Mouse (Mus musculus) neural tube, embryonic 15.5 days (tissue): Measurements from ENCODE around the gene Psmb5. TPM values are rescaled to one million over a fixed set of nuclear protein-coding genes. Genes with fewer than 3 reads are reported as not detected.

Experiments
- ATAC-seq: fragments of 200-750 bp; cut with Nextera tagmentation; 2 replicates; pipeline ENCODE4 v1.8.0; 2017; ENCODE audit warnings: mild to moderate bottlenecking, moderate TSS enrichment, moderate library complexity; ENCODE audit not compliant: low FRiP score
- H3K27ac ChIP-seq: fragments of 300-500 bp; sonication (generic); replicated peaks from 2 replicates; pipeline ENCODE4 v1.5.1; 2015; ENCODE audit warnings: mild to moderate bottlenecking, inconsistent platforms
- H3K27me3 ChIP-seq: fragments of 300-500 bp; sonication (generic); replicated peaks from 2 replicates; pipeline ENCODE4 v1.6.1; 2015; ENCODE audit warnings: inconsistent platforms
- H3K36me3 ChIP-seq: fragments of 300-500 bp; sonication (generic); 2 replicates; pipeline ENCODE4 v1.6.1; 2015; ENCODE audit warnings: inconsistent platforms
- H3K4me1 ChIP-seq: fragments of 300-500 bp; sonication (generic); 2 replicates; pipeline ENCODE4 v1.6.1; 2015; ENCODE audit warnings: inconsistent platforms
- H3K4me2 ChIP-seq: fragments of 300-500 bp; sonication (generic); 2 replicates; pipeline ENCODE4 v1.6.1; 2015; ENCODE audit warnings: inconsistent platforms, mild to moderate bottlenecking, moderate library complexity
- H3K4me3 ChIP-seq: fragments of 300-500 bp; sonication (generic); replicated peaks from 2 replicates; pipeline ENCODE4 v1.5.1; 2015; ENCODE audit warnings: mild to moderate bottlenecking, inconsistent platforms
- H3K9ac ChIP-seq: fragments of 300-500 bp; sonication (generic); replicated peaks from 2 replicates; pipeline ENCODE4 v1.6.1; 2015; ENCODE audit warnings: mild to moderate bottlenecking, inconsistent platforms
- H3K9me3 ChIP-seq: fragments of 300-500 bp; sonication (generic); replicated peaks from 2 replicates; pipeline ENCODE4 v1.6.1; 2016; ENCODE audit warnings: inconsistent platforms
- WGBS: fragments of 180-500 bp; shearing (Covaris S2); methylation state at CpG from one replicate; pipeline ENCODE4 v1.1.7; 2015; ENCODE audit warnings: mixed read lengths; 5-methylcytosine and 5-hydroxymethylcytosine counted together
- polyA plus RNA-seq: library from polyadenylated mRNA; unstranded; fragments of >200 nt; fragmentation: Nextera tagmentation; extraction: Ambion mirVana; gene quantifications from 2 replicates; pipeline ENCODE4 v1.2.1, GENCODE M21; 2015

The Psmb5 gene
- polyA plus RNA-seq, 1 experiment from 2014 or later = 448 TPM

GRCm38 (mm10) chr14:54582536-54582935 is 35.3 kb downstream of the Psmb5 start:
- ATAC-seq = no peak
- Histone ChIP-seq H3K4me2 (no peak overlapping the region), H3K4me3 (no peak overlapping the region), H3K9me3 (no peaks in the 10 kb centered on the region), H3K4me1 (peaks cover 11% of the 10 kb centered on the region), H3K9ac (no peak overlapping the region), H3K27me3 (peaks cover 5% of the 10 kb centered on the region), H3K27ac (no peak overlapping the region), H3K36me3 (peaks cover 23% of the 10 kb centered on the region)
- WGBS = 94% methylated on average over 9 of the region's 9 CpGs

DNA sequence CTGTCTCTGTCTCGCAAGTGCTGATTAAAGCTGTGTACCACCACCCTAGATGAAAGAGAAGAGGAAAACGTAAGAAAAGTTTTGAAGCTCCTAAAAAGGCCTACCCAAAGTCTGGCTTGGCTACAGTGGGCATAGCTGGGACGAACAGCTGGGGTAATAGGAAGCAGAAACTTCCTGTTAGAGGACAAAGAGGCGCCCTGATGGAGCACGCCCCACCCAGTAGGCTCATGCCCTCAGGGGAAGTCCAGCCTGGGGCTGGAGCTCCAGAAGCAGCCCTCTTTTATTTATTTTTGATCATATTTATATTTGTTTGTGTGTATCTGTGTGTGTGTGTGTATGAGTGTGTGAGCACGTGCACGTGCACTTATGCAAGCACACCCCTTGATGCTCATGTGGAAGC is 38.2 kb downstream of the Psmb5 start:
- Histone ChIP-seq H3K36me3 (peaks cover 12% of the 10 kb centered on the region), H3K4me1 (peaks cover 37% of the 10 kb centered on the region), H3K4me3 (no peak overlapping the region), H3K9me3 (no peaks in the 10 kb centered on the region), H3K27me3 (peaks cover 27% of the 10 kb centered on the region), H3K4me2 (no peak overlapping the region), H3K9ac (no peak overlapping the region), H3K27ac (no peak overlapping the region)
- WGBS = 89% methylated on average over 7 of the region's 7 CpGs
- ATAC-seq = no peak

GRCm38 (mm10) chr14:54578063-54578462 is 39.8 kb downstream of the Psmb5 start:
- H3K36me3 ChIP-seq = peaks cover 5% of the 10 kb centered on the region; the same call in 1 of the 2 replicates
- H3K4me1 ChIP-seq = peaks cover 53% of the 10 kb centered on the region
- H3K9ac ChIP-seq = peak overlapping the region; percentile 60
- H3K4me3 ChIP-seq = peak overlapping the region; percentile 56
- H3K9me3 ChIP-seq = no peaks in the 10 kb centered on the region
- WGBS = 2% methylated on average over 10 of the region's 10 CpGs
- H3K4me2 ChIP-seq = peak overlapping the region; percentile 85
- ATAC-seq = 0 out of 2 replicates have a peak, but pooled peaks have one; percentile 10
- H3K27me3 ChIP-seq = peaks cover 40% of the 10 kb centered on the region
- peak overlapping the region; percentile 75 for H3K27ac ChIP-seq

DNA sequence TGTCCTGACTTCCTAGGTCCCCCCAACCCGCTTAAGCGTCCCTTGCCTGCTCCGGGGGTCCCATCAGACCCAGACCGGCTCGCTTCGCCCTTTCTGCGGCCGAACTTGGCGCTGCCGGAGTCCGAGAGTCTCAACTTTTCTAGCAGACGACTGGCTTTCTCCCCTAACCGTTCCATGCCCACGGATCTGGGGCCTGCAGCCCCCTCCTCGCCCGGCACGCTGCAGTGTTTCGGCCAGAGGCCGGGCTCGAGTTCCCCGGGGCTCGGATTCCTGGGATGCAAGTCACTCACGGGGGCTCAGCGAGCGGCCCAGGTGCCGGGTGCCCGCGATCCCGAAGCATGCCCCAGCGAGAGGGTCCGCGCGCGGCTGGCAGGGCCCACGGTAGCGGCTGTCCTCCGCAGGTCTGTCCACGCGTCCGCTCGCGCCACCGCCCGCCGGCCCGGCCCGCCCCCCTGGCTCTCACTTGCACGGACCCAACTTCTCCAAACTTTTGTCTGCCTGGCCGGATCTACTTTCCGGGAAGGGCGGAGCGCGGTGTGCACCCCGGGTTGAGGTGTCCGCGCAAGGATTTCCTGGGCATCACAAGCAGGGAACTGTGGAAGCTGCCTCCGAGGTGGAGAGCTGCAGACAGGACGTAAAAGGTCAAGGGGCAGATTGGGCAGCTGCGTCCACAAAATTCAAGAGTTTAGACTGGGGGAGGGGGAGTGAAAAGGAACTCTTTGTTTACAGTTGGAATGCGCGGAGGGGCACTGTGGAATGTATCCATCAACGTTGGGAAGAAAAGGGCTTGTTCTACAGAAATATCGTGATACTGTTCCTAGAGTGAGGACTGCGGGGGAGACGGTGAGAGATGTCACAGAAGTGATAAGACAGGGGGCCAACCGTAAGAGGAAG is 40.5 kb downstream of the Psmb5 start, which contains the start of gene Ajuba:
Ajuba (minus strand) TSS at position 470 of the 894 bp plus-strand sequence.
- WGBS = 0% methylated on average over 66 of the region's 66 CpGs
- no peaks in the 10 kb centered on the region for H3K9me3 ChIP-seq
- H3K4me1 ChIP-seq = peaks cover 60% of the 10 kb centered on the region
- peak; percentile 54 for ATAC-seq
- peak within 1 kb of the TSS; percentile 85 for H3K4me2 ChIP-seq
- peak within 1 kb of the TSS; percentile 60 for H3K9ac ChIP-seq
- H3K27ac ChIP-seq = peak within 1 kb of the TSS; percentile 75
- no peaks in the 10 kb centered on the region for H3K36me3 ChIP-seq
- peak within 1 kb of the TSS; percentile 56 for H3K4me3 ChIP-seq
- peaks cover 40% of the 10 kb centered on the region for H3K27me3 ChIP-seq

GRCm38 (mm10) chr14:54576241-54577088 is 41.4 kb downstream of the Psmb5 start:
- Histone ChIP-seq H3K27me3 (peaks cover 40% of the 10 kb centered on the region), H3K36me3 (no peaks in the 10 kb centered on the region), H3K4me3 (peak overlapping the region; percentile 56), H3K27ac (peak overlapping the region; percentile 75; the same call in 1 of the 2 replicates), H3K4me1 (peaks cover 64% of the 10 kb centered on the region), H3K9ac (peak overlapping the region; percentile 60), H3K9me3 (no peaks in the 10 kb centered on the region), H3K4me2 (peak overlapping the region; percentile 85)
- ATAC-seq = 0 out of 2 replicates have a peak, but pooled peaks have one; percentile 3
- WGBS = under 1% methylated on average over 84 of the region's 84 CpGs

GRCm38 (mm10) chr14:54575631-54576030 is 42.2 kb downstream of the Psmb5 start:
- Histone ChIP-seq H3K4me3 (peak overlapping the region; percentile 56), H3K4me2 (peak overlapping the region; percentile 85), H3K9me3 (no peaks in the 10 kb centered on the region), H3K36me3 (no peaks in the 10 kb centered on the region), H3K9ac (peak overlapping the region; percentile 60), H3K4me1 (peaks cover 64% of the 10 kb centered on the region), H3K27me3 (peaks cover 40% of the 10 kb centered on the region), H3K27ac (no peak overlapping the region)
- no peak for ATAC-seq
- under 1% methylated on average over 39 of the region's 39 CpGs for WGBS

GRCm38 (mm10) chr14:54575031-54575430 is 42.8 kb downstream of the Psmb5 start:
- Histone ChIP-seq H3K9ac (peak overlapping the region; percentile 60), H3K27me3 (peaks cover 40% of the 10 kb centered on the region), H3K27ac (no peak overlapping the region), H3K4me1 (peaks cover 64% of the 10 kb centered on the region), H3K36me3 (no peaks in the 10 kb centered on the region), H3K9me3 (no peaks in the 10 kb centered on the region), H3K4me2 (peak overlapping the region; percentile 85), H3K4me3 (peak overlapping the region; percentile 56)
- 3% methylated on average over 8 of the region's 8 CpGs for WGBS
- no peak for ATAC-seq

DNA sequence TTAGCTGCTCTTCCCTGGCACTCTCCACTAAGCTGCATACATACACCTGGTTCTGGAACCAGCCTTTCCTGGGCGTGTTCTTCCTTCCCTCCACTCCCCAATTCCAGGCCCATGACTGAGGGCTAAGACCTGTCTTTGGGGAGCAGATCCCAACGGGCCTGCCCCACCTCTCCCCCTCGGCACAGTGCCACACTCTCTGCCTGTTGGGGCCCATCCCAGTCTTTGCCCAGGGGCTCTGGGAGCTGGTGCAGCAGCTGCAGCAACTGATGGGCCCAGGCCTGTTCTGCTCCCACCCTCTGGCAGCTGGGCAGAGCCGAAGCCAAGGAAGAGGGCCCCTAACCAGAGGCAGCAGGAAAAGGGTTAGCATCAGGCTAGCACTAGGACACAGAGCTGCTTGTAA is 43.6 kb downstream of the Psmb5 start:
- Histone ChIP-seq H3K9me3 (no peaks in the 10 kb centered on the region), H3K9ac (peak overlapping the region; percentile 15; the same call in 1 of the 2 replicates), H3K4me2 (peak overlapping the region; percentile 85), H3K27me3 (peaks cover 40% of the 10 kb centered on the region), H3K36me3 (no peaks in the 10 kb centered on the region), H3K4me1 (peaks cover 64% of the 10 kb centered on the region), H3K27ac (no peak overlapping the region), H3K4me3 (peak overlapping the region; percentile 56; the same call in 1 of the 2 replicates)
- WGBS = 18% methylated on average over 4 of the region's 4 CpGs
- no peak for ATAC-seq

DNA sequence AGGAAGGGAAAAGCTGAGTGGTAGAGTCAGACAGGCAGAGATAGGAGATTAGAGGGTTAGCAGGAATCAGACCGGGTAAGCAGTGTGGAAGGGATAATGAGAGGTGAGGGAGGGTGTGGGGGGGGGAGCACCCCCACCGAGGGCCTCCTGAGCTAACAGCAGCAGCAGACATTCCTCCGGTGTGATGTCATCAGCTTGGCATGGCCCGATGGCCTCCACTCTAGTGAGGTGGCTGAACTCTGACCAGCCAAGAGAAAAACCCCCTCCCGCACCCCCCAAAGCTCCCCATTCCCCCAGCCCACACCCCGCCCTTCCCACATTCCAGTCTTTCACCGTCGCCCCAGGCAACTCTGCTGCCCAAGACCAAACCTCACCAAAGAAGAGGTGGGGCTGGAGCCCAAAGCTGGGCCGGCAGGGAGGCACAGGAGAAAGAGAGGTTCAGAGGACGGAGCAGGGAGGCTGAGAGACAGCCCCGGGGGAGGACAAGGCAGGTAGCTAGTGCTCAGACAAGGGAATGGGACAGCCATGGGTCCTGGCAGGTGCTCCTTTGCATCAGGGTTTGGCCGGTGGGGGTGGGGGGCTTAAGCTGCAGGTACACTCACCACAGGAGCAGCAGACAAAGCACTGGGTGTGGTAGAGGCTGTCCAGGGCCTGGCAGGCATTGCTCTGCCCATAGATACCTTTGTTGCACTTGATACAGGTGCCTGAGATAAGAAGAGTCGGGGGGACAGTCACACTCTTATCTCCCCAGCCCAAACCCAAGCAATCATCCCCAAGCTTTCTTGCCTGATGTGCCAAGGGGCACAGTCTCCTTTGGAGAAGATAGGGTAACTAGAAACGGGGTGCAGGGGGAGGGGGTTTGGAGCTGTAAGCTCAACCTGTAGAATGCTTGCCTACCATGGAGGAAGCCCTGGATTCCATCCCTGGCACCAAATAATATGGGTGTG is 44.8 kb downstream of the Psmb5 start:
- Histone ChIP-seq H3K9ac (no peak overlapping the region), H3K27me3 (peaks cover 36% of the 10 kb centered on the region), H3K4me1 (peaks cover 59% of the 10 kb centered on the region), H3K4me2 (peak overlapping the region; percentile 85), H3K27ac (0 out of 2 replicates have a peak overlapping the region, but pooled peaks have one; percentile 18), H3K4me3 (0 out of 2 replicates have a peak overlapping the region, but pooled peaks have one; percentile 9), H3K36me3 (no peaks in the 10 kb centered on the region), H3K9me3 (no peaks in the 10 kb centered on the region)
- ATAC-seq = no peak
- WGBS = 12% methylated on average over 14 of the region's 14 CpGs

DNA sequence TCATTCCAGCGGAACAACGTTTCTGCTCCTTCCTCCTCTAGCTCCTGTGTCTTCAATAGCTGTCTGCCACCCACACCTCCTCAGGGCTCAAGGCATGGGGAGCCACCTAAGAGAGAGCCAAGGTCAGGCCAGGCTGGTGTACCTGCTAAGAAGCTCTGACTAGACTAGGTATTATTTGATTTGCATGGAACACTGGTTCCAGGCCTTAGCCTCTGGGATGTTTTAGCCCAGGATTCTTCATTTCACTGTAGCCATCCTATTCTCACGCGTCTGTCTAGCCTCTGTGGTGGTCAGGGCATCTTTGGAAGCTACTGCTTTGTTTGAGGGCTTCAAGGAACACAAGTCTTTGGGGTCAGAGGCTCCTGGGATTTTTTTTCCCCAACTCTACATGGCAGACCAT is 45.7 kb downstream of the Psmb5 start:
- Histone ChIP-seq H3K4me2 (no peak overlapping the region), H3K9me3 (no peaks in the 10 kb centered on the region), H3K9ac (no peak overlapping the region), H3K4me1 (peaks cover 50% of the 10 kb centered on the region), H3K36me3 (no peaks in the 10 kb centered on the region), H3K27me3 (peaks cover 33% of the 10 kb centered on the region), H3K27ac (no peak overlapping the region), H3K4me3 (no peak overlapping the region)
- WGBS = 59% methylated on average over 4 of the region's 4 CpGs
- ATAC-seq = no peak
